Mouse (Mus musculus): Measurements from ENCODE around the gene Kcnj5. TPM values are rescaled to one million over a fixed set of nuclear protein-coding genes. Genes with fewer than 3 reads are reported as not detected.

Kcnj5 gene
- polyA plus RNA-seq, 1 experiment: 0.23 TPM

- H3K27ac ChIP-seq (ENCODE audit: insufficient read depth, low read length): no peak overlapping the region
- H3K4me3 ChIP-seq (replicated peaks; ENCODE audit: insufficient read depth, low read depth, low read length): no peak overlapping the region
- DNase-seq: no peak
- 3% methylated on average over 21 of the region's 21 CpGs for WGBS
- TF ChIP-seq POLR2A (IDR thresholded peaks at IDR 0.05; ENCODE audit: borderline replicate concordance, insufficient read depth, low read length) (no peak), CTCF (IDR thresholded peaks at IDR 0.05; ENCODE audit: borderline replicate concordance, insufficient read depth, low read depth, low read length) (no peak)
- H3K27me3 ChIP-seq (ENCODE audit: control insufficient read depth, insufficient read depth, low read length): peaks cover 3% of the 10 kb centered on the region; the same call in 1 of the 2 replicates
- no peaks in the 10 kb centered on the region; the same call in 1 of the 2 replicates for H3K4me1 ChIP-seq (ENCODE audit: control insufficient read depth, insufficient read depth, low read length)
Measured at GRCm38 (mm10) chr9:32344489-32344888, 339 bp upstream of the Kcnj5 start.

GRCm38 (mm10) chr9:32342929-32343328 is 1.2 kb downstream of the Kcnj5 start:
- no peak for DNase-seq
- Histone ChIP-seq H3K27ac (ENCODE audit: insufficient read depth, low read length) (no peak overlapping the region), H3K4me3 (replicated peaks; ENCODE audit: insufficient read depth, low read depth, low read length) (no peak overlapping the region), H3K27me3 (ENCODE audit: control insufficient read depth, insufficient read depth, low read length) (peaks cover 3% of the 10 kb centered on the region; the same call in 1 of the 2 replicates), H3K4me1 (ENCODE audit: control insufficient read depth, insufficient read depth, low read length) (no peaks in the 10 kb centered on the region; the same call in 1 of the 2 replicates)
- 23% methylated on average over 8 of the region's 8 CpGs for WGBS
- TF ChIP-seq CTCF (IDR thresholded peaks at IDR 0.05; ENCODE audit: borderline replicate concordance, insufficient read depth, low read depth, low read length): no peak
- TF ChIP-seq POLR2A (IDR thresholded peaks at IDR 0.05; ENCODE audit: borderline replicate concordance, insufficient read depth, low read length): no peak

GRCm38 (mm10) chr9:32340831-32341230 is 3.3 kb downstream of the Kcnj5 start:
- H3K27me3 ChIP-seq (ENCODE audit: control insufficient read depth, insufficient read depth, low read length): peaks cover 3% of the 10 kb centered on the region; the same call in 1 of the 2 replicates
- H3K4me3 ChIP-seq (replicated peaks; ENCODE audit: insufficient read depth, low read depth, low read length): no peak overlapping the region
- TF ChIP-seq CTCF (IDR thresholded peaks at IDR 0.05; ENCODE audit: borderline replicate concordance, insufficient read depth, low read depth, low read length): no peak
- no peak for TF ChIP-seq POLR2A (IDR thresholded peaks at IDR 0.05; ENCODE audit: borderline replicate concordance, insufficient read depth, low read length)
- H3K4me1 ChIP-seq (ENCODE audit: control insufficient read depth, insufficient read depth, low read length): no peaks in the 10 kb centered on the region; the same call in 1 of the 2 replicates
- 78% methylated on average over 5 of the region's 5 CpGs for WGBS
- H3K27ac ChIP-seq (ENCODE audit: insufficient read depth, low read length): no peak overlapping the region
- peak; percentile 35 to 58 for DNase-seq

- H3K4me3 ChIP-seq (replicated peaks; ENCODE audit: insufficient read depth, low read depth, low read length): no peak overlapping the region
- no peaks in the 10 kb centered on the region for H3K4me1 ChIP-seq (ENCODE audit: control insufficient read depth, insufficient read depth, low read length)
- TF ChIP-seq POLR2A (IDR thresholded peaks at IDR 0.05; ENCODE audit: borderline replicate concordance, insufficient read depth, low read length): no peak
- TF ChIP-seq CTCF (IDR thresholded peaks at IDR 0.05; ENCODE audit: borderline replicate concordance, insufficient read depth, low read depth, low read length): no peak
- no peaks in the 10 kb centered on the region for H3K27me3 ChIP-seq (ENCODE audit: control insufficient read depth, insufficient read depth, low read length)
- DNase-seq: no peak
- H3K27ac ChIP-seq (ENCODE audit: insufficient read depth, low read length): no peak overlapping the region
- WGBS: 86% methylated on average over 13 of the region's 13 CpGs
Measured at GRCm38 (mm10) chr9:32335389-32336150, 8.6 kb downstream of the Kcnj5 start.

- 75% methylated on average over 5 of the region's 5 CpGs for WGBS
- no peak for DNase-seq
- H3K4me1 ChIP-seq (ENCODE audit: control insufficient read depth, insufficient read depth, low read length): no peaks in the 10 kb centered on the region
- H3K4me3 ChIP-seq (replicated peaks; ENCODE audit: insufficient read depth, low read depth, low read length): no peak overlapping the region
- no peaks in the 10 kb centered on the region for H3K27me3 ChIP-seq (ENCODE audit: control insufficient read depth, insufficient read depth, low read length)
- no peak overlapping the region for H3K27ac ChIP-seq (ENCODE audit: insufficient read depth, low read length)
- TF ChIP-seq CTCF (IDR thresholded peaks at IDR 0.05; ENCODE audit: borderline replicate concordance, insufficient read depth, low read depth, low read length): no peak
- TF ChIP-seq POLR2A (IDR thresholded peaks at IDR 0.05; ENCODE audit: borderline replicate concordance, insufficient read depth, low read length): no peak
Measured at GRCm38 (mm10) chr9:32331162-32331561, 13.0 kb downstream of the Kcnj5 start.

- no peak for TF ChIP-seq CTCF (IDR thresholded peaks at IDR 0.05; ENCODE audit: borderline replicate concordance, insufficient read depth, low read depth, low read length)
- no peak for TF ChIP-seq POLR2A (IDR thresholded peaks at IDR 0.05; ENCODE audit: borderline replicate concordance, insufficient read depth, low read length)
- no peaks in the 10 kb centered on the region for H3K4me1 ChIP-seq (ENCODE audit: control insufficient read depth, insufficient read depth, low read length)
- no peaks in the 10 kb centered on the region for H3K27me3 ChIP-seq (ENCODE audit: control insufficient read depth, insufficient read depth, low read length)
- 91% methylated on average over 4 of the region's 4 CpGs for WGBS
- H3K4me3 ChIP-seq (replicated peaks; ENCODE audit: insufficient read depth, low read depth, low read length): no peak overlapping the region
- H3K27ac ChIP-seq (ENCODE audit: insufficient read depth, low read length): no peak overlapping the region
- no peak for DNase-seq
Measured at GRCm38 (mm10) chr9:32328777-32329176, 15.4 kb downstream of the Kcnj5 start.

GRCm38 (mm10) chr9:32323610-32324009 is 20.5 kb downstream of the Kcnj5 start:
- no peak overlapping the region for H3K27ac ChIP-seq (ENCODE audit: insufficient read depth, low read length)
- DNase-seq: no peak
- H3K4me1 ChIP-seq (ENCODE audit: control insufficient read depth, insufficient read depth, low read length): no peaks in the 10 kb centered on the region
- no peaks in the 10 kb centered on the region for H3K27me3 ChIP-seq (ENCODE audit: control insufficient read depth, insufficient read depth, low read length)
- 49% methylated on average over 7 of the region's 7 CpGs for WGBS
- H3K4me3 ChIP-seq (replicated peaks; ENCODE audit: insufficient read depth, low read depth, low read length): no peak overlapping the region
- no peak for TF ChIP-seq POLR2A (IDR thresholded peaks at IDR 0.05; ENCODE audit: borderline replicate concordance, insufficient read depth, low read length)
- TF ChIP-seq CTCF (IDR thresholded peaks at IDR 0.05; ENCODE audit: borderline replicate concordance, insufficient read depth, low read depth, low read length): no peak

GRCm38 (mm10) chr9:32320167-32320566 is 24.0 kb downstream of the Kcnj5 start:
- no peaks in the 10 kb centered on the region for H3K27me3 ChIP-seq (ENCODE audit: control insufficient read depth, insufficient read depth, low read length)
- WGBS: 32% methylated on average over 3 of the region's 3 CpGs
- no peak overlapping the region for H3K4me3 ChIP-seq (replicated peaks; ENCODE audit: insufficient read depth, low read depth, low read length)
- H3K27ac ChIP-seq (ENCODE audit: insufficient read depth, low read length): no peak overlapping the region
- no peak for TF ChIP-seq CTCF (IDR thresholded peaks at IDR 0.05; ENCODE audit: borderline replicate concordance, insufficient read depth, low read depth, low read length)
- no peak for TF ChIP-seq POLR2A (IDR thresholded peaks at IDR 0.05; ENCODE audit: borderline replicate concordance, insufficient read depth, low read length)
- H3K4me1 ChIP-seq (ENCODE audit: control insufficient read depth, insufficient read depth, low read length): no peaks in the 10 kb centered on the region
- peak; percentile 37 to 48 for DNase-seq
